Mouse (Mus musculus) lung, adult 18-20 months (tissue): Measurements from ENCODE around the gene Mex3b.
A peak's percentile ranks its signal among the peaks of the same experiment; 100 is the strongest.

Source experiments
- DNase-seq, 2 experiments: peaks; one replicate each; pipeline ENCODE4 v3.0.0; 2022; ENCODE audit warnings: mixed read lengths in 2 of 2

Gene Mex3b

GRCm38 (mm10) chr7:82867271-82868121 is at the start of gene Mex3b:
Gene Mex3b (plus strand): TSS chr7:82867333.
- peak; percentile 41 to 60 for DNase-seq

- DNase-seq, result no peak
These were observed 47.6 kb upstream of the Mex3b start for GRCm38 (mm10) chr7:82819541-82819940.

GRCm38 (mm10) chr7:82820661-82821060 is 46.5 kb upstream of the Mex3b start:
- DNase-seq, result no peak

- DNase-seq, result no peak
These were observed 45.6 kb upstream of the Mex3b start for GRCm38 (mm10) chr7:82821501-82821900.

GRCm38 (mm10) chr7:82822528-82822927 is 44.6 kb upstream of the Mex3b start:
- no peak for DNase-seq

GRCm38 (mm10) chr7:82828193-82828592 is 38.9 kb upstream of the Mex3b start:
- DNase-seq, result no peak

GRCm38 (mm10) chr7:82829516-82829915 is 37.6 kb upstream of the Mex3b start:
- no peak for DNase-seq

GRCm38 (mm10) chr7:82834471-82834870 is 32.7 kb upstream of the Mex3b start:
- DNase-seq, result no peak

GRCm38 (mm10) chr7:82838414-82838813 is 28.7 kb upstream of the Mex3b start:
- DNase-seq, result no peak

- DNase-seq, result no peak
These were observed 28.0 kb upstream of the Mex3b start for GRCm38 (mm10) chr7:82838965-82839675.

- DNase-seq, result no peak
These were observed 24.8 kb upstream of the Mex3b start for GRCm38 (mm10) chr7:82842222-82842920.

- DNase-seq, result no peak
These were observed 16.4 kb upstream of the Mex3b start for GRCm38 (mm10) chr7:82850756-82851155.

- no peak for DNase-seq
These were observed 15.5 kb upstream of the Mex3b start for GRCm38 (mm10) chr7:82851670-82852069.

GRCm38 (mm10) chr7:82854195-82854766 is 12.9 kb upstream of the Mex3b start:
- DNase-seq, result no peak

- DNase-seq, result peak in 1 of 2 experiments; percentile 17
These were observed 8.5 kb upstream of the Mex3b start for GRCm38 (mm10) chr7:82858611-82859010.

GRCm38 (mm10) chr7:82860626-82861025 is 6.5 kb upstream of the Mex3b start:
- DNase-seq, result no peak

GRCm38 (mm10) chr7:82863341-82863740 is 3.8 kb upstream of the Mex3b start:
- no peak for DNase-seq

GRCm38 (mm10) chr7:82864260-82864990 is 2.7 kb upstream of the Mex3b start:
- DNase-seq, result no peak

GRCm38 (mm10) chr7:82864991-82865771 is 2.0 kb upstream of the Mex3b start:
- peak in 1 of 2 experiments; percentile 24 for DNase-seq

- DNase-seq, result peak; percentile 97 to 98
These were observed 1.2 kb upstream of the Mex3b start for GRCm38 (mm10) chr7:82865834-82866485.
